Mouse (Mus musculus) leukemia stem cell, adult 10-12 weeks (primary cell): ENCODE measurements around the gene Cdkl4. TPM values are rescaled to one million over a fixed set of nuclear protein-coding genes. Genes with fewer than 3 reads are reported as not detected.

Source experiments
- polyA plus RNA-seq: library from polyadenylated mRNA; stranded (reverse); fragments of >175 nt; gene quantifications from 2 replicates; pipeline ENCODE4 v1.2.3, GENCODE M21; 2012; ENCODE audit warnings: low replicate concordance

Cdkl4 gene
- not detected in 2 replicates for polyA plus RNA-seq

DNA sequence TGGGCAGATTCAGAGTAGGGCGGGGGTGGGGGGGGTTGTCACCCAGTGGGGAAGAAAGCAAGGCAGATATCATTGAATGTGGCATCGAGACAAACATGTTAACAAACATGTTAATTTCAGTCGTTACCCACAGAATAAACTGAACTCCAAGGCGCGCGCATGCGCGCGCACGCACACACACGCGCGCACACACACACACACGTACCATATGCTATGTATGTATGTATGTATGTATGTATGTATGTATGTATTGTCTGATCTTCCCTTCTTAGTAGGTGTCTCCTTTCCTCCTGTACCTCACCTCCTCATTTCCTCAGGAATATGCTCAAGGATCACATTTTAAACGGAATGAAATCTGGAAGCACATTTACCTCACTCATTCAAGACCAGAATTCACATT lies at the start of gene Cdkl4:
TSS of gene Cdkl4 (minus strand) at position 175 of the 400 bp plus-strand sequence.

DNA sequence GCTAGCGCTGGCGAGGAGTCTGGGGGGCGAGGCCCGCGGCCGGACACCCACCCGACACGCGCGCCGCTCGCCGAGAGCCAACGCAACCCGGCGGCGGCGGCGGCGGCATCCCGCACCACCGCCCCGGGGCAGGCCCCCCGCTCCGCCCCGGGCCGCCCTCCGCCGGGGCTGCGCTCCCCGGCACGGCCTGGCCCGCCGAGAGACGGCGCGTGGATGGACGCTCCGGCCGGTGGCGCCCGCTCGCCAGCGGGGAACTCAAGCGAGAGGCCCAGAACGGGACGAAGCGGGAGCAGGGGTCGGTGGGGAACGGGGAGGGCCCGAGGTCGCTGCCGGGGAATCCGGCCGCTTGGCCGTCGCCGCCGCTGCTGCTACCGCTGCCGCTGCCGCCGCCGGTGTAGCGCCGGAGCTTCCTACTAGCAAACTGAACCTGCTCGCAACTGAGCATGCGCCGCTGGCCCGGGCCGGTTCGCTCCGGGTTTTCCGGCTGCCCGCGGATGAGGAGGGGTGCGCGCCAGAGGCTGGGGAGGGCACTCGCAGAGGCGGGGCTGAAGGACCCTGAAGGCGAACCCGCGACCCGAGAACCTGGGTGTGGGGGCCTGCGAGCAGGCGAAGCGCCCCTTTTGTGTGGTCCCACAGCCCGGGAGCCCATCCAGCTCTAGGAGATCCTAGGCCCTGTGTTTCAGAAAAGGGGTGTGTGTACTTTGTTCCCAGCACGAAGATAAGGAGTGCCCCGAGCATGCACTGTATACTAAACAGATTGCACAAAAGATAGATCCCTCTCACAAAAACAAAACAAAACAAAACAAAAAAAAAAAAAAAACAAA lies 97.4 kb downstream of the Cdkl4 start, which contains the start of gene Sos1:
TSS of gene Sos1 (minus strand) at position 423 of the 824 bp plus-strand sequence.

Other genes with a start within 250 kb of the Cdkl4 start
- gene Gm10190, start 204.3 kb downstream of the Cdkl4 start, polyA plus RNA-seq, result not detected in 2 replicates
- 3.2 and 4.6 TPM in 2 replicates for gene Sos1, start 97.4 kb downstream of the Cdkl4 start, polyA plus RNA-seq
- gene Map4k3, start 150.7 kb upstream of the Cdkl4 start, polyA plus RNA-seq, result 2.0 and 2.6 TPM in 2 replicates